Mouse (Mus musculus) heart, adult 2 months (tissue): ENCODE data around the gene Ins2.

Source experiments
- CTCF ChIP-seq: fragments of 200-600 bp; IDR thresholded peaks from 2 replicates; pipeline ENCODE4 v1.8.1; 2022; ENCODE audit warnings: antibody characterized with exemption, mild to moderate bottlenecking, moderate library complexity
- EP300 ChIP-seq: fragments of 200-500 bp; IDR thresholded peaks from 2 replicates; pipeline ENCODE4 v1.6.1; 2011; ENCODE audit warnings: low read depth, low read length, control low read depth; ENCODE audit not compliant: insufficient read depth
- POLR2A ChIP-seq: fragments of 200-500 bp; IDR thresholded peaks from 2 replicates; pipeline ENCODE4 v1.6.1; 2011; ENCODE audit warnings: mild to moderate bottlenecking, low read depth, low read length, control low read depth; ENCODE audit not compliant: insufficient read depth

- TF ChIP-seq CTCF = no peak
- no peak for TF ChIP-seq POLR2A
- TF ChIP-seq EP300 = no peak
These were observed 68.0 kb downstream of the Ins2 start for GRCm38 (mm10) chr7:142675141-142675540.
